Mouse (Mus musculus) MEL (cell line): Measurements from ENCODE around the gene Pla2g4b. TPM values are rescaled to one million over a fixed set of nuclear protein-coding genes. Genes with fewer than 3 reads are reported as not detected.

Experiments
- DNase-seq: peaks from one replicate; pipeline ENCODE4 v3.0.0; 2011; ENCODE audit warnings: low read depth, low spot score
- H3K27ac ChIP-seq: 2 replicates; pipeline ENCODE4 v1.5.1; 2012; ENCODE audit warnings: low read depth, mild to moderate bottlenecking, control low read depth, low read length, moderate library complexity; ENCODE audit not compliant: control insufficient read depth
- H3K27me3 ChIP-seq, 2 experiments: fragments of 150-350 bp in 1 of 2; sonication (generic) in 1 of 2; 2 replicates each; pipeline ENCODE4 v1.6.1; 2012; ENCODE audit warnings: low read length in 2 of 2, mild to moderate bottlenecking in 2 of 2, improper control_type of control experiment in 1 of 2, moderate library complexity in 1 of 2; ENCODE audit not compliant: insufficient read depth in 2 of 2, control insufficient read depth in 1 of 2
- H3K36me3 ChIP-seq, 2 experiments: 2 replicates each; pipeline ENCODE4 v1.6.1; 2012 to 2014; ENCODE audit warnings: low read length in 2 of 2, improper control_type of control experiment in 1 of 2, inconsistent platforms in 1 of 2, mild to moderate bottlenecking in 1 of 2; ENCODE audit not compliant: insufficient read depth in 2 of 2, control insufficient read depth in 1 of 2
- H3K4me1 ChIP-seq, 2 experiments: fragments of 150-350 bp in 1 of 2; sonication (generic) in 1 of 2; 2 replicates each; pipeline ENCODE4 v1.6.1; 2012; ENCODE audit warnings: low read length in 2 of 2, improper control_type of control experiment in 1 of 2, mild to moderate bottlenecking in 1 of 2; ENCODE audit not compliant: insufficient read depth in 2 of 2, control insufficient read depth in 1 of 2
- H3K4me3 ChIP-seq, 2 experiments: fragments of 150-350 bp in 1 of 2; sonication (generic) in 1 of 2; 2 replicates each; pipeline ENCODE4 v1.5.1; 2012; ENCODE audit warnings: low read depth in 2 of 2, low read length in 2 of 2, mild to moderate bottlenecking in 2 of 2, moderate library complexity in 2 of 2, control low read depth in 1 of 2, improper control_type of control experiment in 1 of 2; ENCODE audit not compliant: control insufficient read depth in 1 of 2, insufficient read depth in 1 of 2
- H3K79me2 ChIP-seq: 2 replicates; pipeline ENCODE4 v1.6.1; 2012; ENCODE audit warnings: mild to moderate bottlenecking, low read length, moderate library complexity; ENCODE audit not compliant: control insufficient read depth, poor library complexity, insufficient read depth
- H3K9ac ChIP-seq: 2 replicates; pipeline ENCODE4 v1.6.1; 2012; ENCODE audit warnings: low read depth, mild to moderate bottlenecking, control low read depth, low read length, moderate library complexity; ENCODE audit not compliant: control insufficient read depth, poor library complexity, severe bottlenecking
- H3K9me3 ChIP-seq: fragments of 150-350 bp; sonication (generic); replicated peaks from 2 replicates; pipeline ENCODE4 v1.6.1; 2012; ENCODE audit warnings: mild to moderate bottlenecking, low read length, improper control_type of control experiment, moderate library complexity; ENCODE audit not compliant: insufficient read depth
- BHLHE40 ChIP-seq: IDR thresholded peaks from 2 replicates; pipeline ENCODE4 v1.6.1; 2012; ENCODE audit warnings: low read depth, mild to moderate bottlenecking, inconsistent platforms, low read length, improper control_type of control experiment, borderline replicate concordance
- CTCF ChIP-seq, 3 experiments: IDR thresholded peaks in 2 of 3; conservative IDR thresholded peaks in 1 of 3; 2 replicates each; pipeline ENCODE4 v1.5.1; 2011 to 2012; ENCODE audit warnings: low read length in 3 of 3, low read depth in 2 of 3, mild to moderate bottlenecking in 2 of 3, improper control_type of control experiment in 1 of 3, inconsistent platforms in 1 of 3, mixed read lengths in 1 of 3, moderate library complexity in 1 of 3; ENCODE audit not compliant: control insufficient read depth in 1 of 3, insufficient read depth in 1 of 3, poor library complexity in 1 of 3, severe bottlenecking in 1 of 3
- ELF1 ChIP-seq: IDR thresholded peaks from 2 replicates; pipeline ENCODE4 v1.6.1; 2014; ENCODE audit warnings: low read depth, mild to moderate bottlenecking, inconsistent platforms, low read length, improper control_type of control experiment, moderate library complexity
- ETS1 ChIP-seq: IDR thresholded peaks from 2 replicates; pipeline ENCODE4 v1.6.1; 2012; ENCODE audit warnings: low read depth, mild to moderate bottlenecking, inconsistent platforms, low read length, improper control_type of control experiment, moderate library complexity
- GABPA ChIP-seq: IDR thresholded peaks from 2 replicates; pipeline ENCODE4 v1.6.1; 2012; ENCODE audit warnings: low read depth, mild to moderate bottlenecking, inconsistent platforms, low read length, improper control_type of control experiment, moderate library complexity
- GATA1 ChIP-seq: IDR thresholded peaks from 2 replicates; pipeline ENCODE4 v1.6.1; 2011; ENCODE audit warnings: low read depth, low read length, improper control_type of control experiment
- HCFC1 ChIP-seq: IDR thresholded peaks from 2 replicates; pipeline ENCODE4 v1.6.1; 2012; ENCODE audit warnings: low read depth, mild to moderate bottlenecking, inconsistent platforms, low read length, improper control_type of control experiment, moderate library complexity
- MAFK ChIP-seq: IDR thresholded peaks from 2 replicates; pipeline ENCODE4 v1.6.1; 2011; ENCODE audit warnings: low read depth, mild to moderate bottlenecking, low read length, improper control_type of control experiment, borderline replicate concordance
- MAZ ChIP-seq: IDR thresholded peaks from 2 replicates; pipeline ENCODE4 v1.6.1; 2012; ENCODE audit warnings: low read depth, mild to moderate bottlenecking, inconsistent platforms, low read length, improper control_type of control experiment
- MYC ChIP-seq: IDR thresholded peaks from 2 replicates; pipeline ENCODE4 v1.6.1; 2011; ENCODE audit warnings: low read depth, mild to moderate bottlenecking, low read length, improper control_type of control experiment, moderate library complexity
- NELFE ChIP-seq: IDR thresholded peaks from 2 replicates; pipeline ENCODE4 v1.6.1; 2011; ENCODE audit warnings: low read depth, low read length, improper control_type of control experiment
- NRF1 ChIP-seq: IDR thresholded peaks from 2 replicates; pipeline ENCODE4 v1.6.1; 2014; ENCODE audit warnings: low read depth, mild to moderate bottlenecking, inconsistent platforms, low read length, improper control_type of control experiment, moderate library complexity; ENCODE audit not compliant: poor library complexity, insufficient read depth, severe bottlenecking
- POLR2AphosphoS2 ChIP-seq: IDR thresholded peaks from 2 replicates; pipeline ENCODE4 v1.6.1; 2011; ENCODE audit warnings: low read length, improper control_type of control experiment
- POLR2AphosphoS5 ChIP-seq: IDR thresholded peaks from 2 replicates; pipeline ENCODE4 v1.6.1; 2012; ENCODE audit warnings: low read depth, borderline replicate concordance, mild to moderate bottlenecking, inconsistent platforms, low read length, moderate library complexity, mixed read lengths
- RAD21 ChIP-seq: IDR thresholded peaks from 2 replicates; pipeline ENCODE4 v1.6.1; 2011; ENCODE audit warnings: mild to moderate bottlenecking, low read depth, low read length, improper control_type of control experiment
- RCOR1 ChIP-seq: IDR thresholded peaks from 2 replicates; pipeline ENCODE4 v1.6.1; 2012; ENCODE audit warnings: low read depth, mild to moderate bottlenecking, inconsistent platforms, low read length, improper control_type of control experiment
- SIN3A ChIP-seq: IDR thresholded peaks from 2 replicates; pipeline ENCODE4 v1.6.1; 2012; ENCODE audit warnings: low read length, improper control_type of control experiment, inconsistent platforms
- TBP ChIP-seq: IDR thresholded peaks from 2 replicates; pipeline ENCODE4 v1.8.0; 2011; ENCODE audit warnings: low read depth, low read length, improper control_type of control experiment
- TCF12 ChIP-seq: IDR thresholded peaks from 2 replicates; pipeline ENCODE4 v1.6.1; 2014; ENCODE audit warnings: low read depth, mild to moderate bottlenecking, inconsistent platforms, low read length, improper control_type of control experiment, moderate library complexity
- UBTF ChIP-seq: IDR thresholded peaks from 2 replicates; pipeline ENCODE4 v1.6.1; 2012; ENCODE audit warnings: low read depth, mild to moderate bottlenecking, inconsistent platforms, low read length, improper control_type of control experiment, moderate library complexity, borderline replicate concordance; ENCODE audit not compliant: insufficient read depth
- USF2 ChIP-seq, 2 experiments: IDR thresholded peaks; 2 replicates each; pipeline ENCODE4 v1.6.1; 2011 to 2012; ENCODE audit warnings: improper control_type of control experiment in 2 of 2, low read length in 2 of 2, borderline replicate concordance in 1 of 2, inconsistent platforms in 1 of 2, low read depth in 1 of 2, mild to moderate bottlenecking in 1 of 2; ENCODE audit not compliant: insufficient read depth in 1 of 2
- ZKSCAN1 ChIP-seq: IDR thresholded peaks from 2 replicates; pipeline ENCODE4 v1.6.1; 2012; ENCODE audit warnings: low read depth, mild to moderate bottlenecking, inconsistent platforms, low read length, improper control_type of control experiment, moderate library complexity
- ZMIZ1 ChIP-seq: IDR thresholded peaks from 2 replicates; pipeline ENCODE4 v1.6.1; 2012; ENCODE audit warnings: low read depth, mild to moderate bottlenecking, inconsistent platforms, low read length, improper control_type of control experiment, moderate library complexity
- polyA plus RNA-seq, 2 experiments: library from polyadenylated mRNA; stranded (reverse) in 1 of 2; unstranded in 1 of 2; fragments of >175 nt in 1 of 2; fragments of >200 nt in 1 of 2; gene quantifications; 2 replicates each; pipeline versions ENCODE4 v1.2.1 to v1.2.4; 2012; ENCODE audit warnings: low replicate concordance in 2 of 2, low read depth in 1 of 2; ENCODE audit not compliant: insufficient read length in 2 of 2, insufficient read depth in 1 of 2, missing spikeins in 1 of 2
- total RNA-seq: library from RNA; depleted of rRNA; stranded (reverse); fragments of 300-350 nt; gene quantifications from 2 replicates; pipeline ENCODE4 v1.2.3, GENCODE M21; 2012

The Pla2g4b gene
- total and polyA plus RNA-seq, 3 experiments, result 0.32 to 0.54 TPM; not detected in 1

DNA sequence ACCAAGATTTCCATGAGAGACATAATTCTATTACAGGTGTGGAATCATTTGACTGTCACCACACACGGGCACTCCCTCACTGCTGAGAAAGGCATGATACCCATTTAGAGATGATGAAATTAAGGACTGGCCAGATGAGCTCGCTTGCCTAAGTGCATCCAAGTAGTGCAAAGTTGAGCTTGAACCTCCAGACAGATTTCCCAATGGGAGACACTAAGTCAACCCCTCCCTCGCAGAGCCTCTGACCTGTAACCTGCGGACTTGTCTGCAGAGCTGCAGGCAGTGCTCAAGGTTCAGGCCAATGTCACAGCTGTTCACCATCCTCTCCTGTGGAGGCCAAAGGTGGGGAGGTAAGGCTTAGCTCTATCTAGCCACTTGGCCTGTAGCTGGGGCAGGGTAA is 25.6 kb downstream of the Pla2g4b start:
- Histone ChIP-seq H3K36me3 (no peaks in the 10 kb centered on the region), H3K9ac (no peak overlapping the region), H3K79me2 (no peaks in the 10 kb centered on the region), H3K4me3 (no peak overlapping the region), H3K27me3 (peaks cover 0 to 2% of the 10 kb centered on the region in 2 experiments; a peak in 1 of 4 replicates), H3K4me1 (no peaks in the 10 kb centered on the region), H3K27ac (no peak overlapping the region), H3K9me3 (no peaks in the 10 kb centered on the region)
- DNase-seq, result no peak
- TF ChIP-seq CTCF (IDR thresholded peaks at IDR 0.05 in 2 of 3, conservative IDR thresholded peaks at IDR 0.05 in 1 of 3; ENCODE audit: control insufficient read depth in 1 of 3, insufficient read depth in 1 of 3, low read depth in 2 of 3, low read length in 3 of 3, poor library complexity in 1 of 3, severe bottlenecking in 1 of 3) (no peak), ZKSCAN1 (no peak), MAZ (no peak)

GRCm38 (mm10) chr2:120059466-120059865 is 26.2 kb downstream of the Pla2g4b start:
- H3K9ac ChIP-seq, result no peak overlapping the region
- no peaks in the 10 kb centered on the region for H3K9me3 ChIP-seq
- peaks cover 0 to 2% of the 10 kb centered on the region in 2 experiments; a peak in 1 of 4 replicates for H3K27me3 ChIP-seq
- no peaks in the 10 kb centered on the region for H3K79me2 ChIP-seq
- no peak overlapping the region for H3K27ac ChIP-seq
- no peak overlapping the region for H3K4me3 ChIP-seq
- no peaks in the 10 kb centered on the region for H3K36me3 ChIP-seq
- TF ChIP-seq POLR2AphosphoS5 (no peak), POLR2AphosphoS2 (no peak), UBTF (no peak), NRF1 (no peak), CTCF (IDR thresholded peaks at IDR 0.05 in 2 of 3, conservative IDR thresholded peaks at IDR 0.05 in 1 of 3; ENCODE audit: control insufficient read depth in 1 of 3, insufficient read depth in 1 of 3, low read depth in 2 of 3, low read length in 3 of 3, poor library complexity in 1 of 3, severe bottlenecking in 1 of 3) (no peak), RCOR1 (no peak)
- TF ChIP-seq, all 39 proteins: peak for 0
- no peaks in the 10 kb centered on the region for H3K4me1 ChIP-seq
- DNase-seq, result no peak

- DNase-seq, result no peak
- Histone ChIP-seq H3K79me2 (no peaks in the 10 kb centered on the region), H3K4me1 (no peaks in the 10 kb centered on the region), H3K27ac (no peak overlapping the region)
- TF ChIP-seq GATA1, result no peak
- TF ChIP-seq GABPA, result no peak
- no peak for TF ChIP-seq SIN3A
- TF ChIP-seq MYC, result no peak
- no peak for TF ChIP-seq TCF12
- TF ChIP-seq TBP, result no peak
- no peak for TF ChIP-seq RAD21
- no peak for TF ChIP-seq MAFK
- no peak for TF ChIP-seq ZMIZ1
- TF ChIP-seq UBTF, result no peak
- TF ChIP-seq BHLHE40, result no peak
- TF ChIP-seq NELFE, result no peak
- TF ChIP-seq USF2 (IDR thresholded peaks at IDR 0.05; ENCODE audit: borderline replicate concordance in 1 of 2, insufficient read depth in 1 of 2, low read depth in 1 of 2, low read length in 2 of 2), result no peak
- no peak for TF ChIP-seq POLR2AphosphoS2
- TF ChIP-seq ETS1, result no peak
- TF ChIP-seq HCFC1, result no peak
- TF ChIP-seq ELF1, result no peak
- TF ChIP-seq POLR2AphosphoS5, result no peak
- TF ChIP-seq ZKSCAN1, result no peak
- TF ChIP-seq, all 39 proteins: peak for 0
- no peak overlapping the region for H3K9ac ChIP-seq
- peaks cover 0 to 2% of the 10 kb centered on the region in 2 experiments; a peak in 1 of 4 replicates for H3K27me3 ChIP-seq
- no peaks in the 10 kb centered on the region for H3K36me3 ChIP-seq
- H3K9me3 ChIP-seq, result no peaks in the 10 kb centered on the region
- no peak overlapping the region for H3K4me3 ChIP-seq
These were observed 27.0 kb downstream of the Pla2g4b start for GRCm38 (mm10) chr2:120060190-120060589.
